Mouse (Mus musculus) erythroblast, embryonic 14.5 days (primary cell): ENCODE data around the gene Tcl1b5.
"Not testable (repeated sequence)": the region's sequence is repeated elsewhere in the genome, so short reads cannot be mapped to it uniquely, and the experiment has no call there.

Experiments
- GATA1 ChIP-seq: IDR thresholded peaks from 2 replicates; pipeline ENCODE4 v1.6.1; 2012; ENCODE audit warnings: low read length, inconsistent platforms, mixed read lengths
- TAL1 ChIP-seq: IDR thresholded peaks from 3 replicates; pipeline ENCODE4 v1.6.1; 2012; ENCODE audit warnings: low read length, inconsistent platforms, mixed read lengths

DNA sequence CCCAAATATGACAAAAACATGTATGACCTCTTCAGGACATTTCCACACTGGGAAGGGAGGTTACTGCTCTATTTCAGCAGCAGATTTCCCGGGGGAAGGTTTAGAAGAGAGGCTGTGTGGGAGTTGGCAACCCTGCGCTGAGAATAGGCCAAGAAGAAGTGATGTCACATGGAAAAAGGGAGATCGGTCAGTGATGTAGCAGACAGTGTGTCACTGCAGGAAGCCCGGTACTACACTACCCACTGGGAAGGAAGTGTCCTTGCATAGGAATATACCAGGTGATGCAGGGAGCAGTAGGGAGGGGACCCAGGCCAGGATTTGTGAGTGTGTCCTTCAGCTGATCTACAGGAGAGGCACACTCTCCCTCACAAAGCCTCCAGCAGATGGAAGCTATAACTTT lies 20.9 kb upstream of the Tcl1b5 start:
- not testable (repeated sequence) for TF ChIP-seq GATA1, TAL1
